Mouse (Mus musculus) bone marrow, adult 2 months (tissue): ENCODE results near the gene Gzmd.

Experiments used
- CTCF ChIP-seq: fragments of 200-500 bp; IDR thresholded peaks from 2 replicates; pipeline ENCODE4 v1.5.1; 2011; ENCODE audit warnings: low read length, control low read depth; ENCODE audit not compliant: control insufficient read depth, insufficient read depth
- POLR2A ChIP-seq: fragments of 200-500 bp; IDR thresholded peaks from 2 replicates; pipeline ENCODE4 v1.6.1; 2011; ENCODE audit warnings: low read depth, mild to moderate bottlenecking, control low read depth, low read length, borderline replicate concordance; ENCODE audit not compliant: control insufficient read depth

DNA sequence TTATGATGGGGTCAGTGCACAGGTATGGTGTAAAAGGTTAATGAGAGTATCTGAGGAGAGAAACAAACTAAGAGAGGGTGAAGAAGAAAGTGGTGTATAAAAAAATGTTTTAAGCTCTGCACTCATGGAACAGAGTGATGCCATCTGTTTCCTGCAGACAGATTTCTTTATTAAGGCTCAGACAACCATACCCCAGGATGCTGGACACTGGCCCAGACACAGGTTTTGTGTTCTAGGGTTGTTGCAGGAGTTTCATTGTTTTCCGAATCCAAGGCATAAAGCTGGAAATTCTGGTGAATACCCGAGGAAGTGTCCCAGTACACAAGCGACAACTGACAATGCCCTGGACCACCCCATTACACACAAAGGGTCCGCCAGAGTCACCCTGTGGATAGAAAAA is 50.4 kb downstream of the Gzmd start:
- no peak for TF ChIP-seq CTCF
- TF ChIP-seq POLR2A: no peak
